Mouse (Mus musculus) CD4-positive, CD25-positive, alpha-beta regulatory T cell, adult 2 months (primary cell): ENCODE results near the gene Olfr1024.

Experiments
- DNase-seq: peaks from one replicate; pipeline ENCODE4 v3.0.0-alpha.2; 2012; ENCODE audit warnings: low read depth, low spot score

Gene Olfr1024

DNA sequence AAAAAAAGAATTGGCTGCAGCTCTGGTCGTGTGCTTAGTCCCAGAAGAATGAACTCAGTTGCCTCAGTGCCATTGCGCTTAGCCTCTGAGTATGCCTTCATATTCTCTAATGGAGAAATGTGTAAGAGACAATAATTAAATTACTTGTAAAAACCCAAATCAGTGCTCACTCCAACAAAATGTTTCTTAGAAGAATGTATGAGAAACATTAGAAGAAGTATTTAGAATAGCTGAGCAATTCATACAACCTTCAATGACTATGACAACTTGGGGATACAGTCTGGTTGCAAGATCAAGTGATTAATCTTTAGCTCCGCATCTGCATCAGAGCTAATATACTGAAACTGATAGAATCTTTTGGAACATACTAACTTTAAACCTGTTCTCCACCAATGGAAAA is at the start of gene Olfr1024:
TSS of gene Olfr1024 (minus strand) at position 101 of the 400 bp plus-strand sequence.
- no peak for DNase-seq

- no peak for DNase-seq
Measured at GRCm38 (mm10) chr2:85950137-85950536, 45.3 kb upstream of the Olfr1024 start, which contains the start of gene Olfr1028. Olfr1028 (plus strand) TSS chr2:85950437.

DNA sequence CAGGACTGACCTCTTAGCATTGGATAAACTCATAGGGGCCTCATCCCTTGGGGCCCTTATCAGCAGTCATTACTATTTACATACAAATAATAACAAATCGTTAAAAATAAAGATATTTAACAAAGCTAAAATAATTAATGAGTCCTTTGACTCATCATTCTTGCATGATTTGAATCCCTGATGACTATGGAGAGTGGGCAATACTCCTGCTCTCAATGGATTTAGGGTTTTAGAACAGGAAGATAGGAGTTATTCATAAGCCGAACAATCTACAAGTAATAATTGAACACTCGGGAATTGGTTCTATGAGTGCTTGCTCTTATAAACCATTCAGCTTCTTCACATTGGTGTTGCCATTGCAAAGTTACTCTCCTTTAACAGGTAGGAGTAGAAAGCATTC is 16.4 kb upstream of the Olfr1024 start, which contains the start of gene Olfr1026:
TSS of gene Olfr1026 (plus strand) at position 301 of the 400 bp plus-strand sequence.
- DNase-seq: no peak

DNA sequence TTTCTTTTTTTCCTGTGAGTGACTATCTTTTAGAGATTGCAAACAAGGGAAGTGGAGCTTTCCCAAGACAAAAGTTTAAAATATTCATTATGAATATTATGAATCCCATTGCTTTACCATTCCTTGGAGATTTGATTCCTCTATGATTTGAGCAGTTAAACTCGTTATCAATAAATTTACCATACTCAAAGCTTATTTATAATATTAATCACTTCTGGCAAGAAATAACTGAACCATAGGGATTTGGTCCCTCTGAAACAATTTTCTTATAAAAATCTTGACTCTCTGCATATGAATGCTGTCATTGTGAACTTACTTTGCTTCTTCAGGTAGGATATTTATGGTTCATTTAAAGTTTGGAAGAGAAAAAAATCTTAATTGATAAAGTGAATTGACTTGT is 10.0 kb upstream of the Olfr1024 start, which contains the start of gene Olfr1025-ps1:
TSS of gene Olfr1025-ps1 (plus strand) at position 301 of the 400 bp plus-strand sequence.
- no peak for DNase-seq

- no peak for DNase-seq
Measured at GRCm38 (mm10) chr2:85913197-85913596, 8.3 kb upstream of the Olfr1024 start.

DNA sequence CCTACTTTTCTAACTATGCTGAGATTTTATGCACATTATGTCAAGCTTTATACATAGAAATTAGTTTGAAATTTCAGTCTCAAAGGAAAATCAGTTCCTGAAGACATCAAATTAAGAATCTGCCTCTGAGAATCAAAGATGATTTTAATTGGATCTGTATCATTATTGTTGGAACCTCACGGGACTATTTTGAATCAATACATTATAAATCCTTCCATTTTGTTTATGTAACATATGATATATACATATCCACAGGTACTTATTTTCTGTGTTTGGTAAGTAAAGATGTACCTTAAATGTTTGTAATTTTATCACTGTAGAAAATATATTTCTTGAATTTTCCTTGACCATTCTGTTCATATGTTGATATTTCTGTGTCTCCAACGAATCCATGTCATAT is 19.5 kb downstream of the Olfr1024 start, which contains the start of gene Olfr1023:
TSS of gene Olfr1023 (plus strand) at position 301 of the 400 bp plus-strand sequence.
- DNase-seq: no peak

- no peak for DNase-seq
Measured at GRCm38 (mm10) chr2:85868294-85868693, 36.6 kb downstream of the Olfr1024 start, which contains the start of gene Olfr1022. Olfr1022 (plus strand) TSS chr2:85868594.
